Mouse (Mus musculus) hindbrain, postnatal 0 days (tissue): ENCODE data around the gene Ryr2. TPM values are rescaled to one million over a fixed set of nuclear protein-coding genes. Genes with fewer than 3 reads are reported as not detected.

Experiments used
- ATAC-seq: fragments of 200-750 bp; cut with Nextera tagmentation; 2 replicates; pipeline ENCODE4 v1.8.0; 2017; ENCODE audit warnings: mild to moderate bottlenecking, moderate TSS enrichment, moderate library complexity
- DNase-seq: peaks from one replicate; pipeline ENCODE4 v3.0.0-alpha.2; 2015; ENCODE audit warnings: low spot score
- H3K27ac ChIP-seq: fragments of 300-500 bp; sonication (generic); 2 replicates; pipeline ENCODE4 v1.5.1; 2014; ENCODE audit warnings: mild to moderate bottlenecking
- H3K27me3 ChIP-seq: fragments of 300-500 bp; sonication (generic); 2 replicates; pipeline ENCODE4 v1.6.1; 2014; ENCODE audit warnings: low read length, mixed read lengths; ENCODE audit not compliant: insufficient read depth
- H3K36me3 ChIP-seq: fragments of 300-500 bp; sonication (generic); 2 replicates; pipeline ENCODE4 v1.6.1; 2014; ENCODE audit warnings: low read length, mixed read lengths; ENCODE audit not compliant: insufficient read depth
- H3K4me1 ChIP-seq: fragments of 300-500 bp; sonication (generic); 2 replicates; pipeline ENCODE4 v1.6.1; 2014; ENCODE audit warnings: antibody characterized with exemption, low read length, mixed read lengths; ENCODE audit not compliant: insufficient read depth
- H3K4me2 ChIP-seq: fragments of 300-500 bp; sonication (generic); 2 replicates; pipeline ENCODE4 v1.6.1; 2014; ENCODE audit warnings: low read depth, mild to moderate bottlenecking, low read length, moderate library complexity, mixed read lengths
- H3K4me3 ChIP-seq: fragments of 300-500 bp; sonication (generic); 2 replicates; pipeline ENCODE4 v1.5.1; 2014; ENCODE audit warnings: low read length
- H3K9ac ChIP-seq: fragments of 300-500 bp; sonication (generic); replicated peaks from 2 replicates; pipeline ENCODE4 v1.6.1; 2014; ENCODE audit warnings: mild to moderate bottlenecking, low read length, moderate library complexity, mixed read lengths
- H3K9me3 ChIP-seq: fragments of 300-500 bp; sonication (generic); 2 replicates; pipeline ENCODE4 v1.6.1; 2016; ENCODE audit warnings: low read length, mixed read lengths
- CTCF ChIP-seq: IDR thresholded peaks from 2 replicates; pipeline ENCODE4 v1.5.1; 2016; ENCODE audit warnings: antibody characterized with exemption, control low read depth, low read depth
- WGBS: fragments of 180-500 bp; shearing (Covaris S2); extraction: QIAGEN DNeasy Blood & Tissue Kit; methylation state at CpG from one replicate; pipeline ENCODE4 v1.1.7; 2014; 5-methylcytosine and 5-hydroxymethylcytosine counted together
- polyA plus RNA-seq: library from polyadenylated mRNA; unstranded; fragments of >200 nt; fragmentation: Nextera tagmentation; extraction: Ambion mirVana; gene quantifications from 2 replicates; pipeline ENCODE4 v1.2.1, GENCODE M21; 2015
- total RNA-seq: library from RNA; depleted of rRNA; stranded (reverse); fragments of >200 nt; gene quantifications from 2 replicates; pipeline ENCODE4 v1.2.3, GENCODE M21; 2014

Ryr2 gene
- total and polyA plus RNA-seq, 2 experiments from 2014 or later: 3.8 to 29.8 TPM

DNA sequence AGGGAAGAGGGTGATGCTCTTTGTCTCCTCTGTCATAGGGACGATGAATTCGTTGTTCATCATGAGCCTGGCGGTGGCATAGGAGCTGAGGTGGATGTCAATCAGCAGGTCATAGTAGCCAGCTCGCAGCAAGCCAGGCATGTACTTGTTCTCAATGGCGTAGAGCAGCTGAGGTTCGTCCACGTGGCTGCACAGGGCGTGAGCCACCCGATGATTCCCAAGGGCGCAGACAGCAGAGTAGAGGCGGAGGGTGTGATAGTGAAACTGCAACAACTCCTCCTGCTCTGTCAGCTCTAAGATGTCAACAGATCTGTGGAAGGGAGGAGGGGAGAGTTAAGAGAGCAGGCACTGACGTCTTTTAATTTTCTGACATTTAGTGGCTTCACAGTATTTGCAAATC lies 368.5 kb downstream of the Ryr2 start:
- Histone ChIP-seq H3K36me3 (peaks cover 12% of the 10 kb centered on the region; the same call in 1 of the 2 replicates), H3K4me2 (no peak overlapping the region), H3K27me3 (no peaks in the 10 kb centered on the region), H3K4me3 (no peak overlapping the region), H3K9ac (no peak overlapping the region), H3K4me1 (no peaks in the 10 kb centered on the region), H3K27ac (no peak overlapping the region), H3K9me3 (no peaks in the 10 kb centered on the region)
- DNase-seq (no peak), ATAC-seq (no peak)
- TF ChIP-seq CTCF: no peak
- WGBS: 88% methylated on average over 12 of the region's 12 CpGs

DNA sequence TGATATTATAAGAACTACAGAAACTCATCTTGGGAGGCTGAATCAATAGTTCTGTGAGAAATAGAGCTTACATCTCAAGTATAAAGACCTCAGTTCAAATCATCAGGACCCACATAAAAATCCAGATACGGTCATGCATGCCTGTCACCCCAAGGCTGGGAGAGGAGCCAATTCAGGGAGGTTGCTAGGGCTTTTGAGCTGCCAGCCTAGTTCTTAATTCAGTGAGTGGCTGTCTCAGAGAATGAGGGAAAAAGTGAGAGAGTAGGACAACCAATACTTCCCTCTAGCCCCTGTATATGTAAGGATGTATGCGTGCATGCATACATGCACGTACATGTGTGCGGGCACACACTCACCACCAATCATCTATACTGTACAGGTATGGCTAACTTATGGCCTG lies 390.5 kb downstream of the Ryr2 start:
- no peak for TF ChIP-seq CTCF
- no peak overlapping the region for H3K4me2 ChIP-seq
- ATAC-seq: no peak
- H3K4me1 ChIP-seq: no peaks in the 10 kb centered on the region
- no peaks in the 10 kb centered on the region for H3K9me3 ChIP-seq
- no peak overlapping the region for H3K4me3 ChIP-seq
- no peaks in the 10 kb centered on the region for H3K27me3 ChIP-seq
- no peak overlapping the region for H3K9ac ChIP-seq
- DNase-seq: peak; percentile 12
- 80% methylated on average over 4 of the region's 4 CpGs for WGBS
- H3K36me3 ChIP-seq: no peaks in the 10 kb centered on the region; the same call in 1 of the 2 replicates
- H3K27ac ChIP-seq: no peak overlapping the region

- ATAC-seq (peak; percentile 85), DNase-seq (peak; percentile 55)
- Histone ChIP-seq H3K9ac (no peak overlapping the region), H3K9me3 (no peaks in the 10 kb centered on the region), H3K27ac (no peak overlapping the region), H3K27me3 (no peaks in the 10 kb centered on the region), H3K36me3 (no peaks in the 10 kb centered on the region), H3K4me2 (no peak overlapping the region), H3K4me1 (no peaks in the 10 kb centered on the region), H3K4me3 (no peak overlapping the region)
- 73% methylated on average over 7 of the region's 7 CpGs for WGBS
- TF ChIP-seq CTCF: no peak
These were observed 396.9 kb downstream of the Ryr2 start for GRCm38 (mm10) chr13:11709708-11710471.

DNA sequence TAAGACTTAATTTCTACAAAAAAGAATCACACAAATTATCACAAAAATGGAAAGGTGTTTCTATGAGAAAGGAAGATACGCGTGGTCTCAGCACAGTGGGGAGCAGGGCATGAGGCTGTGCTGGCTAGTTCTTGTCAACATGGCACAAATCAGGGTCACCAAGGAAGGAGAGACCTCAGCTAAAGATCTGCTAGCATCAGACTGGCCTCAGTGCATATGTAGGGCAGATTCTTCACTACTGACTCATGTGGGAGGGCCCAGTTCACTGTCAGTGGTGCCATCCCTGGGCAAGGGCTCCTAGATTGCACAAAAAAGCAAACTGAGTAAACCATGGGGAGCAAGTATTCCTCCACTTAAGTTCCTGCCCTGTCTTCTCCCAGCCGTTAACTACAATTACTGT lies 405.0 kb downstream of the Ryr2 start:
- WGBS: 89% methylated on average over 3 of the region's 3 CpGs
- no peak for TF ChIP-seq CTCF
- Histone ChIP-seq H3K9ac (no peak overlapping the region), H3K27me3 (no peaks in the 10 kb centered on the region), H3K9me3 (no peaks in the 10 kb centered on the region), H3K4me2 (no peak overlapping the region), H3K4me3 (no peak overlapping the region), H3K27ac (no peak overlapping the region), H3K36me3 (no peaks in the 10 kb centered on the region), H3K4me1 (no peaks in the 10 kb centered on the region)
- DNase-seq: no peak
- no peak for ATAC-seq

DNA sequence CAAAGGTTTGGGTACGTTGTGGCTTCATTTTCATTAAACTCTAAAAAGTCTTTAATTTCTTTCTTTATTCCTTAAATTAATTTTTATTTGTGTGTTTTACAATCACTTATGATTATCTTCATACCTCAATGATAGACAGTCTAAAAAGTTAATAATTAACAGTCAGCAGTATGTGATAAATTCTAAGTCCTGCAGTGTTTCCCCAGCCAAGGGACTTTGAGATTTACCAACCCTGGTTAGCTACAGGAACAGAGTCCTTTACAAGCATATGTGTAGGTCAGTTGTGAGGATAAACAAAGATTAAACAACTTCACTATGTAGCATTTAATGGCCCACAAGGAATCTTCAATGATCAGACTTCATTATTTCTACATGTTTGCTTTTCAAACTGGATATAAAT lies 410.2 kb downstream of the Ryr2 start:
- Histone ChIP-seq H3K9ac (no peak overlapping the region), H3K4me3 (no peak overlapping the region), H3K4me2 (no peak overlapping the region), H3K36me3 (no peaks in the 10 kb centered on the region), H3K9me3 (no peaks in the 10 kb centered on the region), H3K4me1 (no peaks in the 10 kb centered on the region), H3K27ac (no peak overlapping the region), H3K27me3 (no peaks in the 10 kb centered on the region)
- no peak for TF ChIP-seq CTCF
- DNase-seq: no peak
- no peak for ATAC-seq
- WGBS: 80% methylated on average over 1 of the region's 1 CpGs

- DNase-seq (no peak), ATAC-seq (no peak)
- no peak overlapping the region for H3K9ac ChIP-seq
- H3K4me1 ChIP-seq: no peaks in the 10 kb centered on the region
- WGBS: 87% methylated on average over 4 of the region's 4 CpGs
- no peaks in the 10 kb centered on the region for H3K9me3 ChIP-seq
- no peak overlapping the region for H3K4me3 ChIP-seq
- H3K27ac ChIP-seq: no peak overlapping the region
- no peak overlapping the region for H3K4me2 ChIP-seq
- H3K27me3 ChIP-seq: no peaks in the 10 kb centered on the region
- TF ChIP-seq CTCF: no peak
- H3K36me3 ChIP-seq: 0 out of 2 replicates have a peak, but pooled peaks cover 4% of the 10 kb centered on the region
These were observed 424.9 kb downstream of the Ryr2 start for GRCm38 (mm10) chr13:11681802-11682201.

- Histone ChIP-seq H3K27me3 (no peaks in the 10 kb centered on the region), H3K9me3 (no peaks in the 10 kb centered on the region), H3K27ac (no peak overlapping the region), H3K4me1 (no peaks in the 10 kb centered on the region), H3K9ac (no peak overlapping the region), H3K36me3 (no peaks in the 10 kb centered on the region), H3K4me3 (no peak overlapping the region), H3K4me2 (no peak overlapping the region)
- ATAC-seq: no peak
- TF ChIP-seq CTCF: no peak
- DNase-seq: no peak
These were observed 443.9 kb downstream of the Ryr2 start for GRCm38 (mm10) chr13:11662815-11663214.
